Mouse (Mus musculus) heart, embryonic 12.5 days (tissue): ENCODE data around the gene Gm9972. TPM values are rescaled to one million over a fixed set of nuclear protein-coding genes. Genes with fewer than 3 reads are reported as not detected.

Experiments used
- ATAC-seq: fragments of 200-750 bp; cut with Nextera tagmentation; 2 replicates; pipeline ENCODE4 v1.8.0; 2017; ENCODE audit warnings: moderate TSS enrichment, moderate library complexity; ENCODE audit not compliant: insufficient number of reproducible peaks, low FRiP score
- H3K27ac ChIP-seq: fragments of 300-500 bp; sonication (generic); 2 replicates; pipeline ENCODE4 v1.5.1; 2016; ENCODE audit warnings: mild to moderate bottlenecking, moderate library complexity; ENCODE audit not compliant: poor library complexity, severe bottlenecking
- H3K27me3 ChIP-seq: fragments of 300-500 bp; sonication (generic); replicated peaks from 2 replicates; pipeline ENCODE4 v1.6.1; 2016; ENCODE audit warnings: mild to moderate bottlenecking, moderate library complexity
- H3K36me3 ChIP-seq: fragments of 300-500 bp; sonication (generic); 2 replicates; pipeline ENCODE4 v1.6.1; 2016; ENCODE audit warnings: mild to moderate bottlenecking, moderate library complexity
- H3K4me1 ChIP-seq: fragments of 300-500 bp; sonication (generic); replicated peaks from 2 replicates; pipeline ENCODE4 v1.6.1; 2016; ENCODE audit warnings: mild to moderate bottlenecking
- H3K4me2 ChIP-seq: fragments of 300-500 bp; sonication (generic); 2 replicates; pipeline ENCODE4 v1.6.1; 2016; ENCODE audit warnings: mild to moderate bottlenecking, moderate library complexity
- H3K4me3 ChIP-seq: fragments of 300-500 bp; sonication (generic); 2 replicates; pipeline ENCODE4 v1.5.1; 2016; ENCODE audit warnings: mild to moderate bottlenecking
- H3K9ac ChIP-seq: fragments of 300-500 bp; sonication (generic); 2 replicates; pipeline ENCODE4 v1.6.1; 2016; ENCODE audit warnings: mild to moderate bottlenecking, moderate library complexity
- H3K9me3 ChIP-seq: fragments of 300-500 bp; sonication (generic); replicated peaks from 2 replicates; pipeline ENCODE4 v1.6.1; 2016; ENCODE audit warnings: mild to moderate bottlenecking, moderate library complexity
- WGBS: fragments of 180-500 bp; shearing (Covaris S2); methylation state at CpG from one replicate; pipeline ENCODE4 v1.1.7; 2016; 5-methylcytosine and 5-hydroxymethylcytosine counted together
- polyA plus RNA-seq: library from polyadenylated mRNA; unstranded; fragments of >200 nt; fragmentation: Nextera tagmentation; extraction: Ambion mirVana; gene quantifications from 2 replicates; pipeline ENCODE4 v1.2.1, GENCODE M21; 2016

The Gm9972 gene
- polyA plus RNA-seq: not detected in 2 replicates

DNA sequence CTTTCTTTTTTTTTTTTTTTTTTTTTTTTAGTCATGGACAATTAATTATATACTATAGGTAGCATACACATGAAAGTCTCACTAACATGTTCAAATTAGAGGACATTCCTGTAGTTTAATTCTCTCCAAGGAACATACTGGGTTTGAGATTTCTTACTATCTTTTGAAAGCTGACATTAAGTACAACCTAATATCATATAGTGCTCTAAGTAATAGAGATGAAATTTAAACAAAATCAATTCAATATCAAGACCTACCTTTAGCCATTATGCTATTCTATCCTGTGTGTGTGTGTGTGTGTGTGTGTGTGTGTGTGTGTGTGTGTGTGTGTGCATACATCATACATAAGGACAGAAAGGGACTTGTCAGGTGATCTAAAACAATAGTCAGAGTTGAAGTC is at the start of gene Gm9972:
Gene Gm9972, plus strand, starts transcription at position 301 of the 400 bp plus-strand sequence.
- Histone ChIP-seq H3K4me2 (no peak within 1 kb of the TSS), H3K9me3 (no peaks in the 10 kb centered on the region), H3K27me3 (no peaks in the 10 kb centered on the region), H3K27ac (no peak within 1 kb of the TSS), H3K9ac (no peak within 1 kb of the TSS), H3K36me3 (no peaks in the 10 kb centered on the region), H3K4me1 (no peaks in the 10 kb centered on the region), H3K4me3 (no peak within 1 kb of the TSS)
- ATAC-seq: no peak

DNA sequence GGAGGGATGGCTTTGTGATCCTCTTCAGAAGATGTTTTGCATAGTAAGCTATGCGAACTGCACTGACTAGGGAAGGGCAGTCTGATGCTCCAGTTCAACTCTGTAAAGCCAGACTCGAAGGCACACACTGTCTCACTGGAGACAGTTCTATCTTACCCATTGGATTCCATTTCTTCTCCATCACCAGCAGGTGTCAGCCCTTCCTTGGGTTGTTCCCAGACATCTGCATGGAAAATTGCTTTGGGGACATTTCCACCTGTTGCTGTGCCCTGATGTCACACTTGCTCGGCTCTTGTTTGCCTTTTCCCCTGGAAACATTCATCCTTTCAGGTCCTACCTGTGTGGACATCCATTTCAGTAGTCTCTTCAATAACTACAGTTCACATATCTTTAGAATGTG is 36.4 kb upstream of the Gm9972 start:
- Histone ChIP-seq H3K4me1 (no peaks in the 10 kb centered on the region), H3K9ac (no peak overlapping the region), H3K27ac (no peak overlapping the region), H3K4me3 (no peak overlapping the region), H3K36me3 (no peaks in the 10 kb centered on the region), H3K4me2 (no peak overlapping the region), H3K9me3 (no peaks in the 10 kb centered on the region), H3K27me3 (no peaks in the 10 kb centered on the region)
- ATAC-seq: no peak
- WGBS: 38% methylated on average over 3 of the region's 3 CpGs

DNA sequence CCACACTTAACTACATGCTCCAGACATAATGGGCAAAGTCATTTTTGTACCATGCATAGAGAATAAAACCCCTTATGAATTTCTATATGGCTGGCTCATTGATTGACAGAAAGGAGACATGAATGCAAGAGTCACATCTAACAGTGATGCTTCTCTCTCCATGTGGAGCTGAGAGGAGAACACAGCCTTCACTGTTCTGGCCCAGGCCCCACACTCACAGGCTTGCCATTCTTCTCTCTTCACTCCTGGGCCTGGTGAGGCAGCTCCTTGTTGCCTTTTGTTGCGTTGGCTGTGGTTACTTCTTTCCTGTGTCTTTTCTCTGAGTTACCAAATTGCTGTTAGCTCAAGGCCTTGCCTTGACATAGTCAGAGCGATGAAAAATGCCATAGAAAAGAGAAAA is 23.6 kb upstream of the Gm9972 start:
- H3K27me3 ChIP-seq: no peaks in the 10 kb centered on the region
- no peaks in the 10 kb centered on the region for H3K4me1 ChIP-seq
- no peak for ATAC-seq
- no peaks in the 10 kb centered on the region for H3K9me3 ChIP-seq
- no peak overlapping the region for H3K4me2 ChIP-seq
- H3K9ac ChIP-seq: no peak overlapping the region
- H3K36me3 ChIP-seq: no peaks in the 10 kb centered on the region
- no peak overlapping the region for H3K27ac ChIP-seq
- H3K4me3 ChIP-seq: no peak overlapping the region
- WGBS: 66% methylated on average over 2 of the region's 2 CpGs

- Histone ChIP-seq H3K4me1 (no peaks in the 10 kb centered on the region), H3K27ac (no peak overlapping the region), H3K36me3 (no peaks in the 10 kb centered on the region), H3K4me3 (no peak overlapping the region), H3K27me3 (no peaks in the 10 kb centered on the region), H3K9ac (no peak overlapping the region), H3K9me3 (no peaks in the 10 kb centered on the region), H3K4me2 (no peak overlapping the region)
- ATAC-seq: no peak
- 81% methylated on average over 4 of the region's 4 CpGs for WGBS
Observed at GRCm38 (mm10) chr11:43012980-43013379, 22.6 kb upstream of the Gm9972 start.

- Histone ChIP-seq H3K9ac (no peak overlapping the region), H3K4me3 (no peak overlapping the region), H3K9me3 (no peaks in the 10 kb centered on the region), H3K27ac (no peak overlapping the region), H3K36me3 (no peaks in the 10 kb centered on the region), H3K27me3 (no peaks in the 10 kb centered on the region), H3K4me1 (peaks cover 4% of the 10 kb centered on the region), H3K4me2 (no peak overlapping the region)
- no peak; the same call in 1 of the 2 replicates for ATAC-seq
Observed at GRCm38 (mm10) chr11:43023109-43023688, 12.3 kb upstream of the Gm9972 start.

DNA sequence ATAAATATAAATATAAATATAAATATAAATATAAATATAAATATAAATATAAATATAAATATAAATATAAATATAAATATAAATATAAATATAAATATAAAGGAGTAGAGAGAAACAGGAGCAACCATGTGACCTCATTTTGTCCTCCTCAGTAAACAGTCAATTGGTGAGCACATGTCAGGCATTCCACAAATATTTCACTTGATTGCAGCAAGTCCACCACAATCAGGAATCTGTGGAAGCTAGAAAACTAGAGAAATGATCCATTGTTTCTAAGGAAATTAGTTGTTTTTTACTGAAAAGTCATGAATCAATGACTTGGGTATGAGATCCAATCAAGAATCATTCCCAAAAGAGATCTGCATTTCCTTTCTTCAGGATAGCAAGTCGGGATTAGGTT is 5.7 kb upstream of the Gm9972 start:
- no peak overlapping the region for H3K4me3 ChIP-seq
- WGBS: 54% methylated on average over 1 of the region's 1 CpGs
- no peak for ATAC-seq
- H3K4me1 ChIP-seq: no peaks in the 10 kb centered on the region
- H3K9me3 ChIP-seq: no peaks in the 10 kb centered on the region
- H3K27ac ChIP-seq: no peak overlapping the region
- no peak overlapping the region for H3K4me2 ChIP-seq
- H3K36me3 ChIP-seq: no peaks in the 10 kb centered on the region
- no peak overlapping the region for H3K9ac ChIP-seq
- no peaks in the 10 kb centered on the region for H3K27me3 ChIP-seq

GRCm38 (mm10) chr11:43032141-43032540 is 3.4 kb upstream of the Gm9972 start:
- no peaks in the 10 kb centered on the region for H3K9me3 ChIP-seq

GRCm38 (mm10) chr11:43045871-43046548 is 10.5 kb downstream of the Gm9972 start:
- H3K36me3 ChIP-seq: no peaks in the 10 kb centered on the region
- H3K4me2 ChIP-seq: no peak overlapping the region
- 89% methylated on average over 3 of the region's 3 CpGs for WGBS
- H3K9me3 ChIP-seq: no peaks in the 10 kb centered on the region
- ATAC-seq: no peak
- no peaks in the 10 kb centered on the region for H3K27me3 ChIP-seq
- no peak overlapping the region for H3K9ac ChIP-seq
- H3K27ac ChIP-seq: no peak overlapping the region
- no peaks in the 10 kb centered on the region for H3K4me1 ChIP-seq
- H3K4me3 ChIP-seq: no peak overlapping the region

More at GRCm38 (mm10) chr11:43032141-43032540, 3.4 kb upstream of the Gm9972 start:
- Histone ChIP-seq H3K27me3 (no peaks in the 10 kb centered on the region), H3K4me1 (no peaks in the 10 kb centered on the region), H3K4me2 (no peak overlapping the region), H3K9ac (no peak overlapping the region), H3K27ac (no peak overlapping the region), H3K4me3 (no peak overlapping the region), H3K36me3 (no peaks in the 10 kb centered on the region)
- no peak for ATAC-seq
- WGBS: 75% methylated on average over 4 of the region's 4 CpGs

DNA sequence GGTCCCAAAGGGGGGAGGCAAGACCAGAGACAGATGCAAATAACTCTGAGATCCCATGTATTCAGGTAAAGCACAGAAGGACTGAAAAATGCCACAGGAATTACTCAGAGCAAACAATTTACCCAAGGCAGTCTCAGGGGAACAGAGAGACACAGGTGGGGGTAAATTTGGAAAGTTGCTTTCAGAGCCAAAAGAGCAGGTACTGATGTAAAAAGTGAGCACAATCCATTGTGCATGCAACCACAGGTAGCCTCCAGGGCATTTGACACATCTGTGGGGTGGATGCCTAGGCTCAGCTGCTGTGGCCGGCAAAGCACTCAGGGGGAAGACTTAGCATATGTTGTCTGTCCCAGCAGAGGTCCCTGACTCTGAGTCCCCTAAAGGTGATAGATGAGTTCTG is 13.8 kb downstream of the Gm9972 start:
- no peak overlapping the region for H3K27ac ChIP-seq
- H3K27me3 ChIP-seq: no peaks in the 10 kb centered on the region
- no peaks in the 10 kb centered on the region for H3K36me3 ChIP-seq
- no peaks in the 10 kb centered on the region for H3K9me3 ChIP-seq
- WGBS: 40% methylated on average over 1 of the region's 1 CpGs
- no peak overlapping the region for H3K4me3 ChIP-seq
- no peak overlapping the region for H3K9ac ChIP-seq
- ATAC-seq: no peak
- no peaks in the 10 kb centered on the region for H3K4me1 ChIP-seq
- H3K4me2 ChIP-seq: no peak overlapping the region

DNA sequence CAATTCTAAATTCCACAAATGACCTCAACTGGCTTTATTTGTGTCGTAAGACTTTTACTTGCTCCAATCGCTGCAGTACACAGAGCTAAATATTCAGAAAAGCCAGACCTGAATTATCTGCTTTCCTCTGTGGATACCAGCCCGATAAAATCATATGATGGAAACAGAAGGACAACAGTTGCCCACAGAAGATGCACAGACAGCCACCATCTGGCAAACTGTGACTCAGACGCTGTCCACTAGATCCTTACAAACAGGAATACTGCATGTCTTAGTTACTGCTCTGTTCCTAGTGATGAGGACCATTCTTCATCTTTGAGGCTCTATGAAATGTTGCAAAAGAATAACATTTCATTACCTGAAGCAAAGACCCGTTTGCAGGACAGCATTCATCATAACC is 19.4 kb downstream of the Gm9972 start:
- no peak for ATAC-seq
- H3K4me3 ChIP-seq: no peak overlapping the region
- no peak overlapping the region for H3K4me2 ChIP-seq
- H3K27me3 ChIP-seq: no peaks in the 10 kb centered on the region
- no peak overlapping the region for H3K27ac ChIP-seq
- H3K9me3 ChIP-seq: no peaks in the 10 kb centered on the region
- no peak overlapping the region for H3K9ac ChIP-seq
- H3K36me3 ChIP-seq: no peaks in the 10 kb centered on the region
- no peaks in the 10 kb centered on the region for H3K4me1 ChIP-seq
- WGBS: 79% methylated on average over 5 of the region's 5 CpGs

- H3K27ac ChIP-seq: no peak overlapping the region
- WGBS: 34% methylated on average over 5 of the region's 5 CpGs
- no peaks in the 10 kb centered on the region for H3K9me3 ChIP-seq
- H3K4me1 ChIP-seq: no peaks in the 10 kb centered on the region
- no peak overlapping the region for H3K4me2 ChIP-seq
- no peak overlapping the region for H3K9ac ChIP-seq
- H3K4me3 ChIP-seq: no peak overlapping the region
- ATAC-seq: no peak
- no peaks in the 10 kb centered on the region for H3K36me3 ChIP-seq
- no peaks in the 10 kb centered on the region for H3K27me3 ChIP-seq
Observed at GRCm38 (mm10) chr11:43059437-43059970, 24.0 kb downstream of the Gm9972 start.

- H3K4me3 ChIP-seq: no peak overlapping the region
- H3K9ac ChIP-seq: no peak overlapping the region
- no peaks in the 10 kb centered on the region for H3K9me3 ChIP-seq
- no peaks in the 10 kb centered on the region for H3K4me1 ChIP-seq
- no peak for ATAC-seq
- H3K27me3 ChIP-seq: no peaks in the 10 kb centered on the region
- no peaks in the 10 kb centered on the region for H3K36me3 ChIP-seq
- H3K4me2 ChIP-seq: no peak overlapping the region
- no peak overlapping the region for H3K27ac ChIP-seq
- 55% methylated on average over 3 of the region's 3 CpGs for WGBS
Observed at GRCm38 (mm10) chr11:43062286-43062685, 26.7 kb downstream of the Gm9972 start.
